Mouse (Mus musculus) liver, postnatal 0 days (tissue): ENCODE measurements around the gene Mre11a. TPM values are rescaled to one million over a fixed set of nuclear protein-coding genes. Genes with fewer than 3 reads are reported as not detected.

Experiments
- ATAC-seq: fragments of 200-750 bp; cut with Nextera tagmentation; 2 replicates; pipeline ENCODE4 v1.8.0; 2017; ENCODE audit warnings: mild to moderate bottlenecking, moderate library complexity
- DNase-seq: peaks from one replicate; pipeline ENCODE4 v3.0.0-alpha.2; 2016
- H3K27ac ChIP-seq: fragments of 300-500 bp; sonication (generic); 2 replicates; pipeline ENCODE4 v1.5.1; 2014; ENCODE audit warnings: antibody characterized with exemption, moderate library complexity, mild to moderate bottlenecking, low read depth
- H3K27me3 ChIP-seq: fragments of 300-500 bp; sonication (generic); 2 replicates; pipeline ENCODE4 v1.6.1; 2014; ENCODE audit warnings: low read length, control low read depth, mixed read lengths; ENCODE audit not compliant: insufficient read depth
- H3K36me3 ChIP-seq: fragments of 300-500 bp; sonication (generic); replicated peaks from 2 replicates; pipeline ENCODE4 v1.6.1; 2014; ENCODE audit warnings: mild to moderate bottlenecking, control low read depth, low read length, moderate library complexity, mixed read lengths; ENCODE audit not compliant: insufficient read depth
- H3K4me1 ChIP-seq: fragments of 300-500 bp; sonication (generic); 2 replicates; pipeline ENCODE4 v1.6.1; 2014; ENCODE audit warnings: antibody characterized with exemption, mild to moderate bottlenecking, control low read depth; ENCODE audit not compliant: insufficient read depth
- H3K4me2 ChIP-seq: fragments of 300-500 bp; sonication (generic); 2 replicates; pipeline ENCODE4 v1.6.1; 2014; ENCODE audit warnings: low read depth, mild to moderate bottlenecking, low read length, moderate library complexity, mixed read lengths
- H3K4me3 ChIP-seq: fragments of 300-500 bp; sonication (generic); 2 replicates; pipeline ENCODE4 v1.5.1; 2014; ENCODE audit warnings: low read depth, low read length
- H3K9ac ChIP-seq: fragments of 300-500 bp; sonication (generic); replicated peaks from 2 replicates; pipeline ENCODE4 v1.6.1; 2014; ENCODE audit warnings: mild to moderate bottlenecking, moderate library complexity
- H3K9me3 ChIP-seq: fragments of 300-500 bp; sonication (generic); 2 replicates; pipeline ENCODE4 v1.6.1; 2016; ENCODE audit warnings: mild to moderate bottlenecking, control low read depth, low read length, mixed read lengths
- CTCF ChIP-seq: sonication (generic); IDR thresholded peaks from 2 replicates; pipeline ENCODE4 v1.5.1; 2016; ENCODE audit warnings: antibody characterized with exemption, low read depth
- EP300 ChIP-seq: IDR thresholded peaks from 2 replicates; pipeline ENCODE4 v1.6.1; 2016; ENCODE audit warnings: antibody characterized with exemption, low read depth, mild to moderate bottlenecking
- WGBS: fragments of 180-500 bp; shearing (Covaris S2); extraction: QIAGEN DNeasy Blood & Tissue Kit; methylation state at CpG from one replicate; pipeline ENCODE4 v1.1.7; 2014; ENCODE audit not compliant: insufficient replicate concordance; 5-methylcytosine and 5-hydroxymethylcytosine counted together
- polyA plus RNA-seq: library from polyadenylated mRNA; unstranded; fragments of >200 nt; fragmentation: Nextera tagmentation; extraction: Ambion mirVana; gene quantifications from 2 replicates; pipeline ENCODE4 v1.2.1, GENCODE M21; 2015

Gene Mre11a
- polyA plus RNA-seq, 1 experiment from 2014 or later = 6.8 TPM

DNA sequence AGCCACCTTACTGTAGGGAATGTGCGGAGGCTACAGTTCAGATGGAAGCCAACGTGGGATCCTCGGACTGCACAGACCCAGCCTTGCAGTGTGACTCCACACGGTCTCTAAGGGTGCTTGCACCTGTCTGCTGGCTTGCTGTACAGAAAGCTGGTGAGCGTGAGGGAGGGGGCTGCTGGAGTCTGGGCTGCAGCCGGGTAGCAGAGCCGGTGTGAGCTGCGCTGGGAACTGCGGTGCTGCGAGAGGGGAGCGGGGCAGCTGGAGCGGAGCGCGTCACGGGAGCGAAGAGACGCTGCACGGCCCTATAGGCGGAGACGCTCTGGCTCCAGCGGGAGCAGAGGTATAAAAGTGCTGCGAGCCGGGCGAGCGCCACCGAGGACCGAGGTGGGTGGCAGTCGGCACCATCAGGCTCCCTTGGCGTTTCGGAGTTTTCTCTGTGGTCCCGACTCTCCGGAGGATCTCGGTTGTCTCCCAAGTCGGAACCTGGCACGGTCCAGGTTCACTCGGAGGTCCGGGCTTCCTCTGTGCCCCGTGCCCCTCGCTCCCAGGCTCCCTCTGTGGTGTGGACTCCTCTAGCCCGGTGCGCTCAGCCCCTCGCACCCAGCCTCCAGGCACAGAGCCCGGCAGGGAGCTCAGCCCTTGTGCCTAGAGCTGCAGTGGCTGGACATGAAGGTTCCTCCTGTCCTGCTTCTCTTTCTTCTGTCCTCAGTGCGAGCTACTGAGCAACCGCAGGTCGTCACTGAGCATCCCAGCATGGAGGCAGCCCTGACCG lies 75.6 kb downstream of the Mre11a start, which contains the start of gene Gpr83:
Gene Gpr83, plus strand, starts transcription at position 343 of the 772 bp plus-strand sequence.
- 4% methylated on average over 47 of the region's 47 CpGs for WGBS
- ATAC-seq (no peak), DNase-seq (no peak)
- H3K4me1 ChIP-seq = no peaks in the 10 kb centered on the region
- H3K27me3 ChIP-seq = peaks cover 41% of the 10 kb centered on the region
- H3K27ac ChIP-seq = no peak within 1 kb of the TSS
- H3K36me3 ChIP-seq = no peaks in the 10 kb centered on the region
- no peak for TF ChIP-seq CTCF
- no peak for TF ChIP-seq EP300
- H3K4me3 ChIP-seq = peak within 1 kb of the TSS; percentile 17
- no peak within 1 kb of the TSS for H3K9ac ChIP-seq
- peak within 1 kb of the TSS; percentile 55 for H3K4me2 ChIP-seq
- no peaks in the 10 kb centered on the region for H3K9me3 ChIP-seq

DNA sequence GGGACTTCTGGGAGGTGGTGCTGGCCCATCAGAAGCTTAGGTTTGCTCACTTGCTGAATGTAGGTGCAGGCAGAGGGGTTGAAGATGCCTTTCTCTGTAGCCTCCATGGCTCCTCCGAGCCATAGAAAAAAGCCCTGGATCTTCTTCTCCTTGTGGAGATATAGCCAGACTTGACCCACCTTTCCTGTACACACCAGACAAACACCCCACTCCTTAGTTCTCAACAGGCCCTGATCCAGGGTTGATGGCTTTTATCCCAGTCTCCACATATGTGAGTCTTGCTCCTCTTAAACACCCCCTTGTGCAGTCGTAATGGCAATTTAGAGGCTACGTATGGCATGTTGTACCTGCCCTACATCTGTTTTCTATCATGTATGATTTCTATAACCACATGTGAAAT lies 78.7 kb downstream of the Mre11a start:
- Histone ChIP-seq H3K4me1 (no peaks in the 10 kb centered on the region), H3K9me3 (no peaks in the 10 kb centered on the region), H3K4me2 (no peak overlapping the region), H3K9ac (no peak overlapping the region), H3K36me3 (no peaks in the 10 kb centered on the region), H3K4me3 (no peak overlapping the region), H3K27me3 (peaks cover 38% of the 10 kb centered on the region), H3K27ac (no peak overlapping the region)
- TF ChIP-seq CTCF (no peak), EP300 (no peak)
- ATAC-seq (no peak), DNase-seq (no peak)
- 84% methylated on average over 3 of the region's 3 CpGs for WGBS

DNA sequence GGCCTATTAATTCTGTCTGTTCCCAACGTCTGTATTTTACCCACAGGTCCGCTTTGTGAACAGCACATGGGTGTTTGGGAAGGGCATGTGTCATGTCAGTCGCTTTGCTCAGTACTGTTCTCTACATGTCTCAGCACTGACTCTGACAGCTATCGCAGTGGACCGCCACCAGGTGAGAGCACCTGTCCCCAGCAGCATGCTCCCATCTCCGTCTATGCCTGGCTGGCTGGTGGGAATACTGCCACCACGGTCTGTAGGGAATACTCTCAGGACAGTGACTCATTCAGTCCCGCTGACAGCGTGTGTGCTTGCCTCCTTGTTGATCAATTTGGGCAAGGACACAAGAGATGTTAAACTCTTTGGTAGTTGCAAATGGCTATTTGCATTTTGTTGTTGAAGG lies 80.3 kb downstream of the Mre11a start:
- Histone ChIP-seq H3K4me3 (no peak overlapping the region), H3K9me3 (no peaks in the 10 kb centered on the region), H3K4me2 (no peak overlapping the region), H3K27me3 (peaks cover 24% of the 10 kb centered on the region), H3K36me3 (no peaks in the 10 kb centered on the region), H3K9ac (no peak overlapping the region), H3K27ac (no peak overlapping the region), H3K4me1 (no peaks in the 10 kb centered on the region)
- 70% methylated on average over 9 of the region's 9 CpGs for WGBS
- DNase-seq = no peak
- TF ChIP-seq EP300 = no peak
- no peak for TF ChIP-seq CTCF
- no peak for ATAC-seq

DNA sequence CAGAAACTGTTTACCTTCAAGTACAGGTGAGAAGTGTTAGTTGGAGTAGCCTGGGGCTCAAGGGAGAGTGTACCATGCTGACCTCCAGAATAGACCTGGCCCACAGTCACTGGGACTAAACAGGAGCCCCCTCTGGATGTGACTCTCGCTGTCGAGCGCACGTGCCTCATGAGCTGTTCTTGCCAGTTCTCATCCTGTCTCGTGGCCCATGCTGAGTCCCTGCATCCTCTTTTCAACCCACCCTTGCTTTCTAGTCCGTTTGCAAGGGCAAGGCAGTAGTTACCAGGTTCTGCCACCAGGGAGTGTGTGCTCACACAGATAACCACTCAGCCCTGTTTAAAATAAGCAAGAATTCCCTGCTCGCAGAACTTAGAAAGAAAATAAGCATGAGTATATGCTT lies 82.5 kb downstream of the Mre11a start:
- no peaks in the 10 kb centered on the region for H3K9me3 ChIP-seq
- no peak for ATAC-seq
- H3K36me3 ChIP-seq = no peaks in the 10 kb centered on the region
- H3K4me2 ChIP-seq = no peak overlapping the region
- peaks cover 5% of the 10 kb centered on the region; the same call in 1 of the 2 replicates for H3K27me3 ChIP-seq
- H3K9ac ChIP-seq = no peak overlapping the region
- H3K27ac ChIP-seq = no peak overlapping the region
- H3K4me3 ChIP-seq = no peak overlapping the region
- TF ChIP-seq EP300 (no peak), CTCF (peak; percentile 73)
- no peaks in the 10 kb centered on the region for H3K4me1 ChIP-seq
- WGBS = 23% methylated on average over 7 of the region's 7 CpGs
- DNase-seq = peak; percentile 60

DNA sequence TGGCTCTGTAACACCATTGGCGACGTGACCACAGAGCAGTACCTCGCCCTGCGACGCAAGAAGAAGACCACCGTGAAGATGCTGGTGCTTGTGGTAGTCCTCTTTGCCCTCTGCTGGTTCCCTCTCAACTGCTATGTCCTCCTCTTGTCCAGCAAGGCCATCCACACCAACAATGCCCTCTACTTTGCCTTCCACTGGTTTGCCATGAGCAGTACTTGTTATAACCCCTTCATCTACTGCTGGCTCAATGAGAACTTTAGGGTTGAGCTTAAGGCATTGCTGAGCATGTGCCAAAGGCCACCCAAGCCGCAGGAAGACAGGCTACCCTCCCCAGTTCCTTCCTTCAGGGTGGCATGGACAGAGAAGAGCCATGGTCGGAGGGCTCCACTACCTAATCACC lies 83.9 kb downstream of the Mre11a start:
- 82% methylated on average over 8 of the region's 8 CpGs for WGBS
- H3K4me3 ChIP-seq = no peak overlapping the region
- no peak for DNase-seq
- no peaks in the 10 kb centered on the region for H3K4me1 ChIP-seq
- no peak for ATAC-seq
- H3K4me2 ChIP-seq = no peak overlapping the region
- H3K9ac ChIP-seq = no peak overlapping the region
- no peak overlapping the region for H3K27ac ChIP-seq
- no peaks in the 10 kb centered on the region for H3K9me3 ChIP-seq
- H3K36me3 ChIP-seq = no peaks in the 10 kb centered on the region
- TF ChIP-seq EP300 (no peak), CTCF (no peak)
- no peaks in the 10 kb centered on the region for H3K27me3 ChIP-seq

DNA sequence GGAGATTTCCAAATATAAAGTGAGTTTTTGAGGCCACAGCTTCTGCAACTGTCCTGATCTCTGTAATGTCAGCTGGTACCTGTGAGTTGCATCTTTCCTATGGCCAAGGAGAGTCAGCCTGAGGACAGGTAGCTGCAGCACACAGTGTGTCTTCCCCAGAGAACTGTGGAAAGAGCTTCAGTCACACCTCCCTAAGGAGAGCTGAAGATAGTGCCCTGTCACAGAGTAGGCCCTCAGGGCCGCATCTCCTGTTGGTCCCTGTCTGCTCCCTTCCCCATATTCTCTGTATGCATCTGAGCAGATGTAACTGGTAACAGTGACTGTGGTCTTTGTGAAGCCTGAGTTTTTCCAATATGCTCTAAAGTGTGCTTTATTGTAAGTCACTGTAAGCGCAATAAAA lies 85.9 kb downstream of the Mre11a start:
- ATAC-seq (no peak), DNase-seq (no peak)
- H3K27me3 ChIP-seq = no peaks in the 10 kb centered on the region
- H3K4me1 ChIP-seq = no peaks in the 10 kb centered on the region
- no peak overlapping the region for H3K9ac ChIP-seq
- H3K4me2 ChIP-seq = no peak overlapping the region
- H3K27ac ChIP-seq = no peak overlapping the region
- no peaks in the 10 kb centered on the region for H3K36me3 ChIP-seq
- TF ChIP-seq EP300 = no peak
- TF ChIP-seq CTCF = no peak
- H3K4me3 ChIP-seq = no peak overlapping the region
- 74% methylated on average over 2 of the region's 2 CpGs for WGBS
- H3K9me3 ChIP-seq = no peaks in the 10 kb centered on the region
